Mouse (Mus musculus) stomach, embryonic 15.5 days (tissue): Measurements from ENCODE around the gene Foxg1. TPM values are rescaled to one million over a fixed set of nuclear protein-coding genes. Genes with fewer than 3 reads are reported as not detected.

Source experiments
- ATAC-seq: fragments of 200-750 bp; cut with Nextera tagmentation; 2 replicates; pipeline ENCODE4 v1.8.0; 2017; ENCODE audit warnings: low read depth, moderate number of reproducible peaks, moderate TSS enrichment; ENCODE audit not compliant: insufficient read depth, low FRiP score
- H3K27ac ChIP-seq: fragments of 300-500 bp; sonication (generic); 2 replicates; pipeline ENCODE4 v1.5.1; 2015; ENCODE audit warnings: mild to moderate bottlenecking, inconsistent platforms
- H3K27me3 ChIP-seq: fragments of 300-500 bp; sonication (generic); replicated peaks from 2 replicates; pipeline ENCODE4 v1.6.1; 2015; ENCODE audit warnings: inconsistent platforms
- H3K36me3 ChIP-seq: fragments of 300-500 bp; sonication (generic); 2 replicates; pipeline ENCODE4 v1.6.1; 2015; ENCODE audit warnings: inconsistent platforms
- H3K4me1 ChIP-seq: fragments of 300-500 bp; sonication (generic); 2 replicates; pipeline ENCODE4 v1.6.1; 2015; ENCODE audit warnings: inconsistent platforms
- H3K4me2 ChIP-seq: fragments of 300-500 bp; sonication (generic); 2 replicates; pipeline ENCODE4 v1.6.1; 2015; ENCODE audit warnings: mild to moderate bottlenecking, inconsistent platforms
- H3K4me3 ChIP-seq: fragments of 300-500 bp; sonication (generic); replicated peaks from 2 replicates; pipeline ENCODE4 v1.5.1; 2015; ENCODE audit warnings: inconsistent platforms
- H3K9ac ChIP-seq: fragments of 300-500 bp; sonication (generic); 2 replicates; pipeline ENCODE4 v1.6.1; 2015; ENCODE audit warnings: inconsistent platforms
- H3K9me3 ChIP-seq: fragments of 300-500 bp; sonication (generic); 2 replicates; pipeline ENCODE4 v1.6.1; 2016; ENCODE audit warnings: inconsistent platforms
- WGBS: fragments of 180-500 bp; shearing (Covaris S2); methylation state at CpG from one replicate; pipeline ENCODE4 v1.1.7; 2015; 5-methylcytosine and 5-hydroxymethylcytosine counted together
- polyA plus RNA-seq: library from polyadenylated mRNA; unstranded; fragments of >200 nt; fragmentation: Nextera tagmentation; extraction: Ambion mirVana; gene quantifications from 2 replicates; pipeline ENCODE4 v1.2.1, GENCODE M21; 2015

The Foxg1 gene
- polyA plus RNA-seq, 1 experiment from 2014 or later, result 0.06 TPM

GRCm38 (mm10) chr12:49378920-49379319, 3.5 kb upstream of the Foxg1 start:
- no peak overlapping the region for H3K9ac ChIP-seq
- no peak for ATAC-seq
- H3K9me3 ChIP-seq, result no peaks in the 10 kb centered on the region
- peaks cover 10% of the 10 kb centered on the region for H3K4me1 ChIP-seq
- peaks cover 91% of the 10 kb centered on the region for H3K27me3 ChIP-seq
- H3K27ac ChIP-seq, result no peak overlapping the region
- H3K4me2 ChIP-seq, result no peak overlapping the region
- no peaks in the 10 kb centered on the region for H3K36me3 ChIP-seq
- H3K4me3 ChIP-seq, result no peak overlapping the region
- WGBS, result 10% methylated on average over 1 of the region's 1 CpGs

GRCm38 (mm10) chr12:49379446-49379845, 3.0 kb upstream of the Foxg1 start:
- 6% methylated on average over 11 of the region's 11 CpGs for WGBS
- peaks cover 91% of the 10 kb centered on the region for H3K27me3 ChIP-seq
- no peaks in the 10 kb centered on the region for H3K36me3 ChIP-seq

GRCm38 (mm10) chr12:49380442-49380841, 2.0 kb upstream of the Foxg1 start:
- Histone ChIP-seq H3K27me3 (peaks cover 97% of the 10 kb centered on the region), H3K36me3 (no peaks in the 10 kb centered on the region), H3K9me3 (no peaks in the 10 kb centered on the region), H3K4me2 (no peak overlapping the region), H3K27ac (no peak overlapping the region), H3K4me3 (no peak overlapping the region), H3K9ac (no peak overlapping the region), H3K4me1 (peaks cover 14% of the 10 kb centered on the region)
- WGBS, result 6% methylated on average over 4 of the region's 4 CpGs
- ATAC-seq, result no peak

More at GRCm38 (mm10) chr12:49379446-49379845, 3.0 kb upstream of the Foxg1 start:
- H3K4me3 ChIP-seq, result no peak overlapping the region
- H3K27ac ChIP-seq, result no peak overlapping the region
- no peak for ATAC-seq
- H3K4me1 ChIP-seq, result peaks cover 10% of the 10 kb centered on the region
- no peak overlapping the region for H3K9ac ChIP-seq
- H3K9me3 ChIP-seq, result no peaks in the 10 kb centered on the region
- no peak overlapping the region for H3K4me2 ChIP-seq

- H3K36me3 ChIP-seq, result no peaks in the 10 kb centered on the region
- H3K4me1 ChIP-seq, result peaks cover 14% of the 10 kb centered on the region
- 4% methylated on average over 4 of the region's 4 CpGs for WGBS
- H3K9me3 ChIP-seq, result no peaks in the 10 kb centered on the region
- H3K4me3 ChIP-seq, result no peak overlapping the region
- H3K4me2 ChIP-seq, result no peak overlapping the region
- no peak overlapping the region for H3K27ac ChIP-seq
- no peak for ATAC-seq
- peaks cover 97% of the 10 kb centered on the region for H3K27me3 ChIP-seq
- H3K9ac ChIP-seq, result no peak overlapping the region
Observed at GRCm38 (mm10) chr12:49381031-49381525, 1.4 kb upstream of the Foxg1 start.

GRCm38 (mm10) chr12:49381721-49382365, 617 bp upstream of the Foxg1 start:
- Histone ChIP-seq H3K4me1 (peaks cover 14% of the 10 kb centered on the region), H3K9me3 (no peaks in the 10 kb centered on the region), H3K27ac (no peak overlapping the region), H3K27me3 (peaks cover 90% of the 10 kb centered on the region), H3K4me3 (no peak overlapping the region), H3K36me3 (no peaks in the 10 kb centered on the region), H3K9ac (no peak overlapping the region), H3K4me2 (no peak overlapping the region)
- no peak for ATAC-seq
- WGBS, result 3% methylated on average over 19 of the region's 19 CpGs

- H3K9me3 ChIP-seq, result no peaks in the 10 kb centered on the region
- peak overlapping the region; percentile 53 for H3K4me2 ChIP-seq
- no peaks in the 10 kb centered on the region for H3K36me3 ChIP-seq
- peak; percentile 66 for ATAC-seq
- H3K4me3 ChIP-seq, result peak overlapping the region; percentile 35
- no peak overlapping the region for H3K9ac ChIP-seq
- 1% methylated on average over 54 of the region's 67 CpGs for WGBS
- H3K4me1 ChIP-seq, result peaks cover 14% of the 10 kb centered on the region
- no peak overlapping the region for H3K27ac ChIP-seq
- peaks cover 79% of the 10 kb centered on the region for H3K27me3 ChIP-seq
Observed at GRCm38 (mm10) chr12:49383521-49384133, 1.2 kb downstream of the Foxg1 start.

GRCm38 (mm10) chr12:49384295-49384875, 1.9 kb downstream of the Foxg1 start:
- Histone ChIP-seq H3K36me3 (no peaks in the 10 kb centered on the region), H3K9me3 (no peaks in the 10 kb centered on the region), H3K27me3 (peaks cover 71% of the 10 kb centered on the region), H3K4me2 (peak overlapping the region; percentile 53), H3K27ac (no peak overlapping the region), H3K4me1 (peaks cover 14% of the 10 kb centered on the region), H3K4me3 (peak overlapping the region; percentile 19), H3K9ac (no peak overlapping the region)
- WGBS, result 1% methylated on average over 39 of the region's 66 CpGs
- no peak for ATAC-seq

GRCm38 (mm10) chr12:49384876-49385630, 2.6 kb downstream of the Foxg1 start, which contains the start of gene Gm43517:
Gene Gm43517, plus strand, starts transcription at chr12:49385174.
- peak within 1 kb of the TSS; percentile 35 for H3K4me3 ChIP-seq
- no peaks in the 10 kb centered on the region for H3K9me3 ChIP-seq
- 0 out of 2 replicates have a peak, but pooled peaks have one; percentile 58 for ATAC-seq
- no peak within 1 kb of the TSS for H3K27ac ChIP-seq
- peaks cover 70% of the 10 kb centered on the region for H3K27me3 ChIP-seq
- H3K36me3 ChIP-seq, result no peaks in the 10 kb centered on the region
- 3% methylated on average over 75 of the region's 75 CpGs for WGBS
- H3K9ac ChIP-seq, result no peak within 1 kb of the TSS
- peak within 1 kb of the TSS; percentile 53 for H3K4me2 ChIP-seq
- peaks cover 14% of the 10 kb centered on the region for H3K4me1 ChIP-seq

GRCm38 (mm10) chr12:49385631-49385990, 3.2 kb downstream of the Foxg1 start:
- H3K4me3 ChIP-seq, result 0 out of 2 replicates have a peak overlapping the region, but pooled peaks have one; percentile 19
- H3K9me3 ChIP-seq, result no peaks in the 10 kb centered on the region
- H3K9ac ChIP-seq, result no peak overlapping the region
- H3K4me2 ChIP-seq, result no peak overlapping the region
- H3K27ac ChIP-seq, result no peak overlapping the region
- peaks cover 69% of the 10 kb centered on the region for H3K27me3 ChIP-seq
- ATAC-seq, result 0 out of 2 replicates have a peak, but pooled peaks have one; percentile 52
- peaks cover 14% of the 10 kb centered on the region for H3K4me1 ChIP-seq
- no peaks in the 10 kb centered on the region for H3K36me3 ChIP-seq
- 1% methylated on average over 23 of the region's 23 CpGs for WGBS

GRCm38 (mm10) chr12:49386081-49386805, 3.8 kb downstream of the Foxg1 start:
- ATAC-seq, result no peak
- H3K9ac ChIP-seq, result no peak overlapping the region

More at GRCm38 (mm10) chr12:49386081-49386805, 3.8 kb downstream of the Foxg1 start:
- no peak overlapping the region for H3K4me3 ChIP-seq
- no peak overlapping the region for H3K4me2 ChIP-seq
- H3K9me3 ChIP-seq, result no peaks in the 10 kb centered on the region
- 17% methylated on average over 10 of the region's 10 CpGs for WGBS
- H3K27me3 ChIP-seq, result peaks cover 68% of the 10 kb centered on the region
- H3K27ac ChIP-seq, result no peak overlapping the region
- peaks cover 16% of the 10 kb centered on the region for H3K4me1 ChIP-seq
- no peaks in the 10 kb centered on the region for H3K36me3 ChIP-seq
